31 mouse cellular contexts compared by ENCODE assay signal in genomic region chr5:72658375-72658774, GRCm38 (mm10). TPM values are rescaled to one million over a fixed set of nuclear protein-coding genes. Genes with fewer than 3 reads are reported as not detected.
DNase-seq lines count a peak whose midpoint lies in the region; ATAC-seq lines count a peak whose summit lies in the region.
"Had no signal": no experiment of that assay in that cellular context is flagged by ENCODE, and none has a peak within 500 bp of the region (broad histone marks: within the 10 kb centered on the region; RNA-seq: fewer than 3 reads in every experiment).

No protein-coding gene starts in this region.

- ATAC-seq in activated CD4-positive, CD25-positive, alpha-beta regulatory T cell, adult 4 months: peak; percentile 57
- ATAC-seq in inflammation-experienced regulatory T-cells, adult 6 months: peak; percentile 58
- ATAC-seq: forebrain, embryonic 14.5 days; forebrain, embryonic 16.5 days; Patski had no signal

- intact Hi-C loops in left cerebral cortex, postnatal 4 days (cut with DNase I): no loop called here

- DNase-seq in lung, postnatal 10 days: peak; percentile 33
- DNase-seq in lung, postnatal 25 days (ENCODE audit: low spot score): no peak
- no peak for DNase-seq in left cerebral cortex, postnatal 4 days
- DNase-seq in gastrocnemius, postnatal 25 days: no peak
- DNase-seq: adrenal gland, adult 2 months; adrenal gland, postnatal 10 days; adrenal gland, postnatal 25 days; B cell, adult 2 months; cerebellum, adult 11 months; cerebellum, adult 18-20 months; cerebellum, adult 8-10 months; cerebellum, adult 9-11 months; cerebellum, postnatal 14 days; cerebellum, postnatal 36 days; embryo, embryonic 11 days had no signal

RNA-seq across cellular contexts. Expression of gene Nipal1, which starts 10.8 kb away (rescaled TPM):
- polyA plus RNA-seq in activated CD4-positive, CD25-positive, alpha-beta regulatory T cell, adult 4 months (2017; shearing (Covaris generic)): 10 to 100 TPM; 18.5 to 39.1 TPM
- polyA plus RNA-seq in inflammation-experienced regulatory T-cells, adult 6 months (2017; shearing (Covaris generic)): 10 to 100 TPM; 12.3 to 46.8 (median 34.3) TPM
- total RNA-seq in left cerebral cortex, postnatal 4 days (2021): under 1 TPM in 1 of 2 experiments, not detected in 1; 0.30 TPM
- total RNA-seq in gastrocnemius, postnatal 25 days (2021): not detected
- total RNA-seq: CH12.LX had no signal
- polyA plus RNA-seq: forebrain, embryonic 16.5 days; G1E had no signal

RNA-seq across cellular contexts. Expression of gene Cnga1, which starts 14.3 kb away (rescaled TPM):
- polyA plus RNA-seq in activated CD4-positive, CD25-positive, alpha-beta regulatory T cell, adult 4 months (2017; shearing (Covaris generic)): 1 to 10 TPM; 1.0 to 1.6 TPM
- 1 to 10 TPM in 2 of 3 experiments, under 1 TPM in 1; 0.94 to 1.7 (median 1.3) TPM for polyA plus RNA-seq in inflammation-experienced regulatory T-cells, adult 6 months (2017; shearing (Covaris generic))
- total RNA-seq in left cerebral cortex, postnatal 4 days (2021): not detected
- not detected for total RNA-seq in gastrocnemius, postnatal 25 days (2021)
- total RNA-seq: adrenal gland, adult 2 months; adrenal gland, postnatal 25 days; adrenal gland, postnatal 4 days; CH12.LX; common myeloid progenitor, adult 5-6 weeks had no signal
- polyA plus RNA-seq: adrenal gland, adult 2 months; brain, embryonic 14.5 days; embryonic facial prominence, embryonic 11.5 days; embryonic facial prominence, embryonic 13.5 days; embryonic facial prominence, embryonic 15.5 days; erythroblast, embryonic 14.5 days; forebrain, embryonic 10.5 days; forebrain, embryonic 12.5 days; forebrain, embryonic 14.5 days; forebrain, embryonic 16.5 days; G1E had no signal
